Mouse (Mus musculus) testis, postnatal 14 days (tissue): ENCODE data around the gene Pde10a.

Experiments
- DNase-seq: peaks from one replicate; pipeline ENCODE4 v3.0.0; 2021; ENCODE audit warnings: low spot score

Gene Pde10a

GRCm38 (mm10) chr17:8525971-8526740 is 984 bp downstream of the Pde10a start:
- DNase-seq, result no peak

DNA sequence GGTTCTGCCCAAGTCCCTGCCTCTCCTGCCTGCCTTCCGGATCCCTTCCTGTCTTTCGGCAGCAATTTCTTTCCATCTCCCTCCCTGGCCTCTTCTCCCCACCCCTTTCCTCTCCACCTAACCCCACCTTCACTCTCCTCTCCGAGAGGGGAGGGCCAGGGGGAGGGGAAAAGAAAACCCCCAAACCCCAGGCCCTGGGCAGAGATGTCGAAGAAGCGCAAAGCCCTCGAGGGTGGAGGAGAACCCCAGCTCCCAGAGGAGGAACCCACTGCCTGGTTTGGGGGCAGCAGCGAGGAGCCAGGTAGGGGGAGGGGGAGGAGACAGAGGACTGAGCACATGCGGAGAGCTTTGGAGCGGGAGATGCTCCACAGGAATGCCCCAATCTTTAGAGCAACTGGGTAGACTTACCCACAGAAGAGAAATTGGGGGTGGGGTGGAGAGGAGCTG is 1.7 kb downstream of the Pde10a start:
- DNase-seq, result no peak

DNA sequence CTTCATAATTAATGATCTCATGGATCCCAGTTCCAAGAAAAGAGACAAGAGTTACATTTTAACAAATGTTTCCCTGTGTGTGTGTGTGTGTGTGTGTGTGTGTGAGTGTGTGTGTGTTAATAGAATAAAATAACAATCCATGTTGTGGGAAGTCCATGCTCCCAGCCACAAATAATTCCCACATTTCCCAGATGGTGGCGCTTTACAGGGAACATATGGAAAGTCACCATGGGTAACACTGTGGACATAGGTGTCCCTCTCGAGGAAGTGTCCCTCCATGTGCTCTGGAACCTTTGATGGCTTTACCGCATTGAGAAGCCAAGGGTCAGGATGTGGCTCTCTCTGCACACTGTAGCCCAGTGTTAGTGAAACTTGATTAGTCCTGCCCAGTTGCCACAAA is 3.5 kb downstream of the Pde10a start:
- DNase-seq, result no peak

- DNase-seq, result no peak
These were observed 7.4 kb downstream of the Pde10a start for GRCm38 (mm10) chr17:8532609-8533008.

- DNase-seq, result no peak
These were observed 8.7 kb downstream of the Pde10a start for GRCm38 (mm10) chr17:8533828-8534227.

- DNase-seq, result no peak
These were observed 11.3 kb downstream of the Pde10a start for GRCm38 (mm10) chr17:8536522-8536921.

- DNase-seq, result no peak
These were observed 12.9 kb downstream of the Pde10a start for GRCm38 (mm10) chr17:8538102-8538501.

DNA sequence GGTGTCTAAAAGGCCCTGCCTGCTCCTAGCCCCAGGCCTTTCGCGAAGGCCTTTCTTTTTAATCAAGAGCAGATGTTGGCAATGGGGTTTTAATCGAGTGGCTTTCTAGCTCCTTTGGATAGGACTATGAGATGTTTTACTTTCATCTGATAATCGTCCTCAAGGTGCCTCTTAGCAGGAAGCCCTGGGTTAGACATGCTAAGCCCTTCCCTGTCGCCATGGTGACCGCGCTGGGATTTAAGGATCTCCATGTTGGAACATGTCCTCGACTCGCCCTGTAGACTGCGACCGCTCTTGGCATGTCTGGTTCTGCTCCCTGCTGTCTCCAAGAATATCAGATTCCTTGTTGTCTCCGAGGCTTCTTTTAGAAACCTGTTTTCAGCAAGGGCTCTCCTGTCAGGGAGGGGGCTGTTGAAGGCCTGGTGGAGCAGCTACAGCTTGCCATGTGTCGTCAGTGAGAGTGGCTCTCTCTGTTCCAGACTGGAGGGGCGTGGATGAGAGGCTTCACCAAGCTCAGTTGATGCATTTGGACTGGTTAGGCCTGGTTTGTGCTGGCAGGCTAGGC is 16.9 kb downstream of the Pde10a start:
- no peak for DNase-seq

DNA sequence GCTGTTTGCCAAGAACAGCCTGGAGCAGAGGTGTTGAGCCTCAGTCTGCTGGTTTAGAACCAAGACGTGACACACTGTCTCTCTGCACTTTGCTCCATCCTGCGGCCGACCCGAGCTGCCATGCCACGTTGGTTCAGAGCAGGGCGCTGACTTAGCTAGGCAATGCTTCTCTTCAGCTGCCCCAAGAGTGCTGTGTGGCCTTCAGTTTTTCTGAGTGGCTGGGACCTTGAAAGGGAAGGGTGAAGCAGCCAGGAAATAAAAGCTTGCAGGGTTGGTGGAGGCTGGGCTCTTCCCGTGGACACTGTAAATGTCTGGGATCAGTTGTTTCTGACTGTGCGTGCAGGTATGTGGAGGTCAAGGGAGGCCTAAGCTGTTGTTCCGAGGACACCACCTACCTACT is 21.2 kb downstream of the Pde10a start:
- DNase-seq, result no peak

DNA sequence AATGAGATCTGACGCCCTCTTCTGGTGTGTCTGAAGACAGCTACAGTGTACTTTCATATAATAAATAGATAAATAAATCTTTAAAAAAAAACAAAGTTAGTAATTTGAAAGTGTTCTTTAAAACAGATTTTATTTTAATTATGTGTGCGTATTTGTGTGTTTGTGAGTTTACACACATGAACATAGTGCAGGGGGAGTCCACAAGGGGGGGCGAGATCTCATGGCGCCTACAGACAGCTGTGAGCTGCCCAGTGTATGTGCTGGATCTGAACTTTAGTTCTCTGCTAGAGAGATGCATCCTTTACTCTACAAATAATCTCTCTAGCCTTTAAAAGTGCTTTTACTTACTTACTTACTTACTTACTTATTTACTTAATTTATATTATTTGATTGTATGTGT is 23.6 kb downstream of the Pde10a start:
- DNase-seq, result no peak

DNA sequence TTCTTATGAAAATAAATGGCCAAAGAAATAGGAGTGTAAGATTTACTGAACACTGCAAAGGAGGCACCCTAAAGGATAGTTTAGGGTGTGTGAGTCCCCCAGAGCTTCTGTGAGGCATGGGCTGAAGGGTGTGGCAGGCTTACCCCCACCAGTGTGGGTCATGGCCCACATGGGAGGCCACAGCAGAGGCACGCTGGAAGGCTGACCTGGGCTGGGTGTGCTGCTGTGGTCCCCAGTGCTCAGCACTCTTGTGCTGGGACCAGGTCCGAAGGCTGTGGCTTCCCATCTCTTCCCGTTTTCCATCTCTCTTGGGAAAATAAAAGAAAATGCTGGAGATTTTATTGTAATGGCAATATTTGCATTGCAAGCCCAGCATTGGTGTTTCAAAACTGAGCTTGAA is 26.5 kb downstream of the Pde10a start:
- no peak for DNase-seq

GRCm38 (mm10) chr17:8552346-8553035 is 27.3 kb downstream of the Pde10a start:
- DNase-seq, result no peak

- no peak for DNase-seq
These were observed 28.4 kb downstream of the Pde10a start for GRCm38 (mm10) chr17:8553601-8554000.

DNA sequence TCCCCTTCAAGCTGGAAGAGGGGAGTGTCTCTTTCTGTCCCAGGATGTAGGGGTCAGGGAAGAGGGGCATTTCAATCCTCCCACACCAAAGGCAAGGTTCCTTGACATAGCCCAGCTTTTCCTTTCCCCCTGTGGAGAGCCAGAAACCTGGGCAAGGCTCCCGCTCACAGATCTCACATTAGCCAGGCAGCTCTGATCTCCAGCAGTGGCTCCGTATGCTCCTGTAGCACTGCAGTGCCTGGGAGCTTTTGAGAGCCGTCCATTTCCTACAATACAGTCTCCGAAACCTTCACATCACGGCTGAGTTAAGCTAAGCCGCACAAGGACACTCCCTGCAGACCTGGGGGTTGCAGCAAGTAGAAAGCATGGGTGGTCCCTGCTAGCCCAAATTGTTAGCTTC is 29.0 kb downstream of the Pde10a start:
- DNase-seq, result no peak

DNA sequence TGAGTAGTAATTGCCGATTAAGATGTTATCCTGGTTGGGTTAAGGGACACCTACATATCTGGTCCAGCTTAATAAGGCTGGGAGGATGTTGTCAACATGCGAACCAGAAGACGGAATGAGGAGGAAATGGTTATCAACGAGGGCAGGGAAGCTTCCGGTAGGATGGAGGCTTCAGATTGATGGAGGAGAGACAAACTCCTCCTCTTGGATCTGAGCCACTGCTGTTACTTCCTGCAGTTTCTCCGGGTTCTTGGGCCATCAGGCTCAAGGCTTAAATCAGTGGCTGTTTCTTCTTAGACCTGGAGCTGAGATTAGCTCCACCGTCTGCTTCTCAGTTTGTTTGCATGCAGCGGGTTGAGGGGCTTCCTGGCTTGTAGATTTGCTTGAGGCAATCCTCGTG is 30.6 kb downstream of the Pde10a start:
- no peak for DNase-seq

DNA sequence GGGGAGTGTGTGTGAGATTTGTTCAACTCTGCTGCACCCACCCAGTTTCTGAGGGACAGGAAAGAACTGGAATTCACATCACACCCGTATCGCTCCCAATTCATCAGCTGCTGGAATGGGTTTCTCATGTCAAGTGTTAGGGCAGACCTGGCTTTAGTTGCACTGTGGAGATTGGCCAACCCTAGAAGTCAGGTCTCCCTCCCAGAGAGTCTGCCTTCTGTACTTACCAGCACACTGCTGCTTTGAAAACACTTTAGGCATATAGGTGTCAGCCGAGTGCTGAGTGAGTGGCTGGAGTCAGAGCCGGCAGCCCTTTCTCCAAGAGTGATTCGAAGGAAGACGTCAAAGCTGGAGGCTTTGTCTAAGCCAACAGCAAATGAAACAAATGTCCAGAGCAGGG is 31.1 kb downstream of the Pde10a start:
- DNase-seq, result no peak

- no peak for DNase-seq
These were observed 32.8 kb downstream of the Pde10a start for GRCm38 (mm10) chr17:8557926-8558325.

- no peak for DNase-seq
These were observed 37.1 kb downstream of the Pde10a start for GRCm38 (mm10) chr17:8562101-8562885.

GRCm38 (mm10) chr17:8562886-8563280 is 37.7 kb downstream of the Pde10a start:
- no peak for DNase-seq

- DNase-seq, result no peak
These were observed 41.7 kb downstream of the Pde10a start, which contains the start of gene Gm17087 for GRCm38 (mm10) chr17:8566850-8567249. Gene Gm17087 (minus strand): TSS chr17:8566950.

DNA sequence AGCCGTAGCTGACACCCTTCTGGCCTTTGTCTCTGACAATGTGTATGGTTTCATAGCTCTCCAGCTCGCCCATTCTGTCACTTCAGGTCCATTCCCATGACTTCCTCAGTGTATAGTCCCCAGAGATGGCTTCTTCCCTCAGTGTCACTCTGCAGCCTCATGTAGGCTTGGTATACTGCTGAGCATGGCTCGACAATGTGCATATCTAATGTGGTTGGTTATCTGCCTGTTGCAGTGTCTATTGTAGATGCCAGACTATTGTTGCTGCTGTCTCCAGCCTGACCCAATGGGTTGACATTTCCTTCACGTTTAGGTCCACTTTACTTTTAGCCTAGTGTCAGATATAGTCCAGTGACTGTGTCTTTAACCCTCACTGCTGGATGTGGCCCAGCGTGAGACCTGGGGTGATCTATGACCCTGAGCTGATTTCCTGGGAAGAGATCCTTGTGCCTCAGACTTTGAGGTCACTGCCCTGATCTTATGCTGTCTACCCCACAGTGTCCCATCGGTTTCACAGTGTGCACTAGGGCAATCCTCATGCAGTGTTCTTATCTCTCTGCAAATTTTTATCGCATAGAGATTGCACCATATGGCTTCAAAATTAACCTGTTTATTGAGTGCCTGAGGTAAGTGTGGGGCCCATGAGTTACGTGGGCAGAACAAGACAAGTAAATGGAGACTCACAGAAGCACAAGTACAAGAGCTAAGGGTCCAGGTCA is 48.5 kb downstream of the Pde10a start:
- DNase-seq, result no peak

GRCm38 (mm10) chr17:8580360-8580759 is 55.2 kb downstream of the Pde10a start:
- DNase-seq, result no peak
